Mouse (Mus musculus): Measurements from ENCODE around the gene Tectb. TPM values are rescaled to one million over a fixed set of nuclear protein-coding genes. Genes with fewer than 3 reads are reported as not detected.

The Tectb gene
- not detected in 4 replicates for total RNA-seq (2023)

GRCm38 (mm10) chr19:55180433-55180832 is at the start of gene Tectb:
Gene Tectb, plus strand, starts transcription at chr19:55180733.

GRCm38 (mm10) chr19:55241186-55241645 is 60.7 kb downstream of the Tectb start, which contains the start of gene Gucy2g:
Gene Gucy2g, minus strand, starts transcription at chr19:55241236.

Other genes starting within 250 kb of the Tectb start
- 10.9 to 12.3 TPM (median 11.6 TPM) in 4 replicates for gene Gpam, start 53.5 kb upstream of the Tectb start, total RNA-seq (2023)
- gene Gucy2g, start 60.5 kb downstream of the Tectb start, total RNA-seq (2023), result not detected in 4 replicates
- gene Acsl5, start 71.2 kb downstream of the Tectb start, total RNA-seq (2023), result 35.9 to 40.6 TPM (median 38.0 TPM) in 4 replicates
- gene Zdhhc6, start 135.3 kb downstream of the Tectb start, total RNA-seq (2023), result 29.7 to 34.8 TPM (median 32.1 TPM) in 4 replicates
- 40.4 to 52.5 TPM (median 46.3 TPM) in 4 replicates for gene Vti1a, start 135.6 kb downstream of the Tectb start, total RNA-seq (2023)